Comparison of ENCODE assay signal across 13 mouse cellular contexts in the genomic region with DNA sequence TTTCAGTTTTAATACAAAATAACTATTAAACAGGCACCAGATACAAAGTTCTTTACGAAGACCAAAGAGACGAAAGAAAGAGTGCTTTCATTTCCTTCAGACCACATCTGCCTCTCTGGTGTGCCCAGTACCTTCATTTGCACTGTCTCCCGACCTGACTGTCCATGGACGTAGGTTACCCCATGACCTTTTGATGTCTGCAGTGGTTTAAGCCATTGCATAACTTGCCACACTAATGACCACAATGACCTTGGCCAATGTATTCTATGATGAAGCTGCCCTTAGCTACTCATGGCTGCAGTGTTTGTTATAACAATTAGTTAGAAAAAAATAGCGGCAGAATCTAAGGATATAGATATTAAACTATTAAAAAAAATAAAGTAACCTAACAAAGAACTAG.
"Had no signal": no experiment of that assay in that cellular context is flagged by ENCODE, and none has a peak within 500 bp of the region (broad histone marks: within the 10 kb centered on the region; RNA-seq: fewer than 3 reads in every experiment).

No protein-coding gene starts in this region.

- H3K4me1 ChIP-seq: liver, embryonic 12.5 days; liver, embryonic 15.5 days; midbrain, embryonic 13.5 days had no signal

- H3K36me3 ChIP-seq: liver, embryonic 12.5 days; liver, embryonic 15.5 days; lung, embryonic 15.5 days; midbrain, embryonic 13.5 days had no signal

- ATAC-seq: liver, embryonic 12.5 days; midbrain, embryonic 13.5 days; midbrain, embryonic 16.5 days had no signal

- DNase-seq: kidney, adult 9 months; kidney, postnatal 14 days; kidney, postnatal 4 days; lung, adult 18-20 months; lung, postnatal 10 days; lung, postnatal 36 days; thymus, adult 18-20 months; thymus, postnatal 36 days had no signal

- H3K27me3 ChIP-seq: liver, embryonic 12.5 days; liver, embryonic 15.5 days; lung, embryonic 15.5 days; midbrain, embryonic 13.5 days had no signal

- H3K4me3 ChIP-seq: liver, embryonic 12.5 days; liver, embryonic 15.5 days; lung, embryonic 15.5 days; midbrain, embryonic 13.5 days had no signal

- H3K4me2 ChIP-seq: liver, embryonic 12.5 days; liver, embryonic 15.5 days; lung, embryonic 15.5 days; midbrain, embryonic 13.5 days had no signal

- H3K9ac ChIP-seq: liver, embryonic 12.5 days; liver, embryonic 15.5 days; lung, embryonic 15.5 days; midbrain, embryonic 13.5 days had no signal

- H3K9me3 ChIP-seq: liver, embryonic 12.5 days; liver, embryonic 15.5 days; lung, embryonic 15.5 days; midbrain, embryonic 13.5 days had no signal

- H3K27ac ChIP-seq: liver, embryonic 12.5 days; liver, embryonic 15.5 days; lung, embryonic 15.5 days; midbrain, embryonic 13.5 days had no signal
